Mouse (Mus musculus) embryonic facial prominence, embryonic 11.5 days (tissue): Measurements from ENCODE around the gene Copz2. TPM values are rescaled to one million over a fixed set of nuclear protein-coding genes. Genes with fewer than 3 reads are reported as not detected.

Experiments used
- ATAC-seq: fragments of 200-750 bp; cut with Nextera tagmentation; replicated peaks from 2 replicates; pipeline ENCODE4 v1.8.0; 2017; ENCODE audit warnings: low read depth; ENCODE audit not compliant: insufficient number of reproducible peaks, low FRiP score, low TSS enrichment
- DNase-seq: peaks from one replicate; pipeline ENCODE4 v3.0.0-alpha.2; 2015; ENCODE audit warnings: low spot score
- H3K27ac ChIP-seq: fragments of 300-500 bp; sonication (generic); replicated peaks from 2 replicates; pipeline ENCODE4 v1.5.1; 2014; ENCODE audit warnings: mild to moderate bottlenecking, low read depth, low read length, control low read depth
- H3K27me3 ChIP-seq: fragments of 300-500 bp; sonication (generic); 2 replicates; pipeline ENCODE4 v1.6.1; 2014; ENCODE audit warnings: mild to moderate bottlenecking, low read length, moderate library complexity, mixed read lengths; ENCODE audit not compliant: control insufficient read depth, insufficient read depth
- H3K36me3 ChIP-seq: fragments of 300-500 bp; sonication (generic); replicated peaks from 2 replicates; pipeline ENCODE4 v1.6.1; 2014; ENCODE audit warnings: low read depth, mild to moderate bottlenecking, low read length, moderate library complexity, mixed read lengths; ENCODE audit not compliant: control insufficient read depth, insufficient read depth
- H3K4me1 ChIP-seq: fragments of 300-500 bp; sonication (generic); 2 replicates; pipeline ENCODE4 v1.6.1; 2014; ENCODE audit warnings: low read length, mixed read lengths; ENCODE audit not compliant: control insufficient read depth, insufficient read depth
- H3K4me2 ChIP-seq: fragments of 300-500 bp; sonication (generic); 2 replicates; pipeline ENCODE4 v1.6.1; 2014; ENCODE audit warnings: low read depth, mild to moderate bottlenecking, control low read depth, low read length, moderate library complexity
- H3K4me3 ChIP-seq: fragments of 300-500 bp; sonication (generic); 2 replicates; pipeline ENCODE4 v1.5.1; 2014; ENCODE audit warnings: low read depth, low read length, control low read depth
- H3K9ac ChIP-seq: fragments of 300-500 bp; sonication (generic); replicated peaks from 2 replicates; pipeline ENCODE4 v1.6.1; 2014; ENCODE audit warnings: mild to moderate bottlenecking, control low read depth, low read length
- H3K9me3 ChIP-seq: fragments of 300-500 bp; sonication (generic); replicated peaks from 2 replicates; pipeline ENCODE4 v1.6.1; 2016; ENCODE audit warnings: mild to moderate bottlenecking, low read length, inconsistent platforms, mixed read lengths; ENCODE audit not compliant: control insufficient read depth
- WGBS: fragments of 180-500 bp; shearing (Covaris S2); extraction: QIAGEN DNeasy Blood & Tissue Kit; methylation state at CpG from one replicate; pipeline ENCODE4 v1.1.7; 2014; 5-methylcytosine and 5-hydroxymethylcytosine counted together
- polyA plus RNA-seq: library from polyadenylated mRNA; unstranded; fragments of >200 nt; fragmentation: Nextera tagmentation; extraction: Ambion mirVana; gene quantifications from 2 replicates; pipeline ENCODE4 v1.2.1, GENCODE M21; 2014

The Copz2 gene
- polyA plus RNA-seq, 1 experiment from 2014 or later, result 61.1 TPM

- Histone ChIP-seq H3K4me1 (peaks cover 22% of the 10 kb centered on the region), H3K4me3 (no peak overlapping the region), H3K4me2 (peak overlapping the region; percentile 2), H3K9me3 (no peaks in the 10 kb centered on the region), H3K27ac (peak overlapping the region; percentile 86), H3K36me3 (no peaks in the 10 kb centered on the region), H3K27me3 (no peaks in the 10 kb centered on the region), H3K9ac (peak overlapping the region; percentile 52)
- DNase-seq, result peak; percentile 74
- WGBS, result 2% methylated on average over 24 of the region's 24 CpGs
- 0 out of 2 replicates have a peak, but pooled peaks have one; percentile 17 for ATAC-seq
These were observed 23.0 kb downstream of the Copz2 start for GRCm38 (mm10) chr11:96872441-96873379.

DNA sequence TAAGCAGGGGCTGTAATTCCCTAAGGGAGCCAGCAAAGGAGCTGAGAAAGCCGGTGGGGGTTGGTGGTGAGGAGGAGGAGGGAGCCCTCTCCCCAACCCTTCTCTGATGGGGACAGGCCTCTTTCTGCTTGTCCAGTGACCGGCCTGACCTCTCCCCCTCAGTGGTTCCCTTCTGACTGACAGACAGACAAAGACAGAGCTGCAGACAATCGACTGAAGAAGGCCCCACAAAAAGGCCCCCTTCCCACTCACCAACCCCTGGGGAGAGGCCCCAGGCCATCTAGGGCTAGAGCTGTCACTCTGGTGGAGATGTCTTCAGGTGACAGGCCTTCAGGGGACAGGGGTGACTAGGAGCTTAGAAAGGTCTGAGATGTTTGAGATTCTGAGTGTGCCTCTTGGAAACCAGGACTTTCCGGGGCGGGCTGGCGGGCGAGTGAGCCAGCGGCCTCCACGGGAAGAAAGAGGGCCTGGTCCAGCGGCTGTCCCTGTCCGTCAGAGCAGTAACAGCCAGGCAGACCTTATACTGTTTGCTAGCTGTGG is 24.0 kb downstream of the Copz2 start:
- H3K27me3 ChIP-seq, result no peaks in the 10 kb centered on the region
- DNase-seq, result peak; percentile 32
- peak overlapping the region; percentile 23 for H3K9ac ChIP-seq
- 15% methylated on average over 11 of the region's 11 CpGs for WGBS
- H3K36me3 ChIP-seq, result no peaks in the 10 kb centered on the region
- H3K4me3 ChIP-seq, result no peak overlapping the region
- peaks cover 22% of the 10 kb centered on the region for H3K4me1 ChIP-seq
- no peaks in the 10 kb centered on the region for H3K9me3 ChIP-seq
- H3K27ac ChIP-seq, result peak overlapping the region; percentile 86
- peak; percentile 15; the same call in 1 of the 2 replicates for ATAC-seq
- H3K4me2 ChIP-seq, result no peak overlapping the region

GRCm38 (mm10) chr11:96875270-96875669 is 25.6 kb downstream of the Copz2 start:
- Histone ChIP-seq H3K4me3 (peak overlapping the region; percentile 29; the same call in 1 of the 2 replicates), H3K36me3 (no peaks in the 10 kb centered on the region), H3K9ac (peak overlapping the region; percentile 61), H3K4me1 (peaks cover 22% of the 10 kb centered on the region), H3K9me3 (no peaks in the 10 kb centered on the region), H3K27ac (peak overlapping the region; percentile 91), H3K4me2 (peak overlapping the region; percentile 82), H3K27me3 (no peaks in the 10 kb centered on the region)
- 9% methylated on average over 4 of the region's 4 CpGs for WGBS
- ATAC-seq, result no peak
- no peak for DNase-seq

GRCm38 (mm10) chr11:96875745-96876144 is 26.1 kb downstream of the Copz2 start:
- Histone ChIP-seq H3K9ac (peak overlapping the region; percentile 61), H3K4me1 (peaks cover 22% of the 10 kb centered on the region), H3K4me3 (peak overlapping the region; percentile 29)

GRCm38 (mm10) chr11:96876300-96877040 is 26.8 kb downstream of the Copz2 start:
- no peaks in the 10 kb centered on the region for H3K36me3 ChIP-seq
- H3K4me1 ChIP-seq, result peaks cover 22% of the 10 kb centered on the region
- WGBS, result 4% methylated on average over 13 of the region's 13 CpGs
- H3K27ac ChIP-seq, result peak overlapping the region; percentile 91
- no peaks in the 10 kb centered on the region for H3K9me3 ChIP-seq
- no peaks in the 10 kb centered on the region for H3K27me3 ChIP-seq
- DNase-seq (peak; percentile 60), ATAC-seq (peak; percentile 42)
- peak overlapping the region; percentile 82 for H3K4me2 ChIP-seq
- peak overlapping the region; percentile 61 for H3K9ac ChIP-seq
- H3K4me3 ChIP-seq, result peak overlapping the region; percentile 29

More at GRCm38 (mm10) chr11:96875745-96876144, 26.1 kb downstream of the Copz2 start:
- ATAC-seq (peak; percentile 73), DNase-seq (peak; percentile 93)
- H3K27ac ChIP-seq, result peak overlapping the region; percentile 91
- H3K9me3 ChIP-seq, result no peaks in the 10 kb centered on the region
- no peaks in the 10 kb centered on the region for H3K27me3 ChIP-seq
- under 1% methylated on average over 35 of the region's 35 CpGs for WGBS
- H3K4me2 ChIP-seq, result peak overlapping the region; percentile 82
- H3K36me3 ChIP-seq, result no peaks in the 10 kb centered on the region

DNA sequence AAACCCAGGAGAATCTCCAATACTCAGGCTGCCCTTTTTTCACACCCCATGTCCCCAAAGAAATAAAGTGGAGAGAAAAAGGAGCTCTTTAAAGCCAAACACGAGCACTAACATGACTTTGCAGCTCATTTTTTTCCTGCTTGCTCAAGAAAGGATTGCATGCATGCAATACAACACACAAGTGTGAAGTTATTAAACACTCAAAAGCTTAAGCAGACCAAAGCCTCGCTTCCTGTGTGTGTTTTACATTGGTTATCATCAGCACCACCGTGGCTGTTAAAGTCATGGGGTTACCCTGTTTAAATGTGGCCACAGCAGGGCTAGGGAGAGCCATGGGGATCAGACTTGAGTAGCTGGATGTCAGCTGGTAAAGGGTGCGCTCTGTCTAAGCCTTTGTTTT is 27.4 kb downstream of the Copz2 start:
- H3K9me3 ChIP-seq, result no peaks in the 10 kb centered on the region
- WGBS, result 45% methylated on average over 4 of the region's 4 CpGs
- H3K36me3 ChIP-seq, result no peaks in the 10 kb centered on the region
- DNase-seq, result no peak
- H3K27ac ChIP-seq, result peak overlapping the region; percentile 91
- H3K4me2 ChIP-seq, result no peak overlapping the region
- ATAC-seq, result no peak
- H3K9ac ChIP-seq, result peak overlapping the region; percentile 61
- peaks cover 22% of the 10 kb centered on the region for H3K4me1 ChIP-seq
- H3K27me3 ChIP-seq, result no peaks in the 10 kb centered on the region
- H3K4me3 ChIP-seq, result no peak overlapping the region

- whole genome bisulfite sequencing, result 49% methylated on average over 3 of the region's 3 CpGs
- H3K4me3 ChIP-seq, result no peak overlapping the region
- H3K9me3 ChIP-seq, result no peaks in the 10 kb centered on the region
- ATAC-seq (no peak), DNase-seq (no peak)
- H3K9ac ChIP-seq, result no peak overlapping the region
- H3K4me1 ChIP-seq, result peaks cover 12% of the 10 kb centered on the region
- H3K27ac ChIP-seq, result no peak overlapping the region
- no peak overlapping the region for H3K4me2 ChIP-seq
- H3K27me3 ChIP-seq, result no peaks in the 10 kb centered on the region
- H3K36me3 ChIP-seq, result no peaks in the 10 kb centered on the region
These were observed 29.0 kb downstream of the Copz2 start for GRCm38 (mm10) chr11:96878715-96879114.
